Comparison of ENCODE assay signal across 20 mouse cellular contexts in the genomic region with DNA sequence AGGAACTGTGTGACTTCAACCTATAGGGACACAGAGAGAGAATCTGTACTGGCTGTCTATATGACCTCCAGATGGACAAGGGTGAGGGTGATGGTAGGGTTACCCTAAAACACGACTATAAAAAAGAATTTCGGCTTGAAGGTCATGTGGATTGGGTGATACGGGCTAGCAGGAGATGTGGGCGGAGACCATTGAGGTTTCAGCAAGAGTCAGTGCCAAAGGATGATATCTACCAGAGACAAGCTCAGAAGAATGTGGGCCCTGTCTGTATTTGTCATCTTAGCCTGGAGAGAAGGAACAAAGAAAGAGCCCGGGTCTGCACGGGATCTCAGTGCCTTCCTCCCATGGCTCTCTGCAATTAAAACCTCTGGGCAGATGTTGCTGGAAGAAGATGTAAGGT. TPM values are rescaled to one million over a fixed set of nuclear protein-coding genes. Genes with fewer than 3 reads are reported as not detected.
"Had no signal": no experiment of that assay in that cellular context is flagged by ENCODE, and none has a peak within 500 bp of the region (broad histone marks: within the 10 kb centered on the region; RNA-seq: fewer than 3 reads in every experiment).

No protein-coding gene starts in this region.

- H3K4me3 ChIP-seq: megakaryocyte, embryonic 14.5 days; midbrain, embryonic 10.5 days; midbrain, embryonic 12.5 days; neural tube, embryonic 12.5 days had no signal

- ATAC-seq: midbrain, embryonic 16.5 days had no signal

- DNase-seq: lung, adult 18-20 months; lung, embryonic 14.5 days; lung, postnatal 10 days; lung, postnatal 4 days; midbrain, embryonic 14.5 days; retina, postnatal 1 day; right cerebral cortex, adult 18-20 months; right cerebral cortex, postnatal 25 days; right cerebral cortex, postnatal 4 days; spleen, adult 18-20 months; thymus, adult 18-20 months; thymus, postnatal 14 days; thymus, postnatal 36 days had no signal

- H3K27ac ChIP-seq: liver, embryonic 14.5 days; midbrain, embryonic 10.5 days; midbrain, embryonic 12.5 days; neural tube, embryonic 12.5 days had no signal

RNA-seq across cellular contexts. Expression of a gene that starts 15.5 kb away (rescaled TPM):
- total RNA-seq: neutrophil, adult 5-6 weeks had no signal
